Mouse (Mus musculus) ZHBTc4 (cell line): ENCODE results near the gene Omp.

Experiments used
- DNase-seq: peaks from one replicate; pipeline ENCODE4 v3.0.0-alpha.2; 2011; ENCODE audit warnings: low read depth, low spot score

Gene Omp

DNA sequence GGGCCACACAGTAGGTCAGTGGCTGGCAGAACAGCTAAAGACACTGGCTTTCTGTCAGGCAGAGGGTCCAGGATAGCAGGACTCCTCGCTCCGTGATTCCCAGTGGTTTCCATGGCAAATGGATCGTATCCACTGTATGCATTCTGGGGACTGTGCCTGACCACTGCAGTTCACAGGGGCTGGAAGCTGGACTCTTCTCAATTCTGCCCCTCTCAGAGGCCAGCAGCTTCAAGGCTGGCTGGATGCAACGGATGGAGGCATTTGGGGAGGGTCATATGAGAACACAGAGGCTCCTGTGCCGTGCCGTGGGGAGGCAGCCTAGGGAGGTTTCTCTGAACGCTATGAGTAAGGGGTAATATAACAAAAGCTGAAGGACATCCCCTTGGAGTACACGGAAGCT, 3.1 kb downstream of the Omp start:
- DNase-seq = no peak

DNA sequence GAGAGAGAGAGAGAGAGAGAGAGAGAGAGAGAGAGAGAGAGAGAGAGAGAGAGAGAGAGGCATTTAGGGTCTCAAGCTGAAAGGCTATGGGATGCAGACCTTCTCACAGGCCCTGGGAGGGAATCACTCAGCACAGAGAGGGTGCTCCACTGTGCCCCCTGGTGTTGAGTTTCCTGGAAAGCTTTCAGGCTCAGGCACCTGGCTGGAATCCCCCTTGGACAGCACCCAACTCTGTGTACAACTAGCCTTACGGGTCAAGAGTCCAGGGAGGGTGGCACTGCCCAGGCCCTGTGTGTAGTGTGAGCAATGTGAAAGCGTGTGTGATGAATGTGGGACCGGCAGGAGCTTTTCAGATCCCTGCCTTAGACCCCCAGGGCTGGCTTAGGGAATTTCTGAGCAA, 4.1 kb downstream of the Omp start:
- peak; percentile 71 for DNase-seq

DNA sequence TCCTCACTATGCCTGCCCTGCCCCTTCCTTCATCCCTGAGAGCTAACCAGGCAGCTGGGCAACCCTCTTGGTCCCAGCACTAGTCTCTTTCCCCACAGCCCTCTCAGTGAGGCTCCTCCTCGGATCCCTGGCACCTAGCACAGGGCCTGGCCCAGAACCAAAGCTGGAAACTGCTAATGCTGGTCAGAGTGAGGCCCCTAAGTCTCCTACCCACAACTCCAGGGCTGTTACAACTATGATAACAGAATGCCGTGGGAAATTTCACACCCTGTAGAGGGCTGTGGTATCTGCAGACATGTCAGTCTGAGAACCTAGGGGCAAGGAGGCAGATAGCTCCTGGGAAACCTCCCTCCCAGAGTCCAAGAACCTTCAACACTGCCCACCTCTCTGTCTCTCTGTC, 4.7 kb downstream of the Omp start:
- DNase-seq = no peak

DNA sequence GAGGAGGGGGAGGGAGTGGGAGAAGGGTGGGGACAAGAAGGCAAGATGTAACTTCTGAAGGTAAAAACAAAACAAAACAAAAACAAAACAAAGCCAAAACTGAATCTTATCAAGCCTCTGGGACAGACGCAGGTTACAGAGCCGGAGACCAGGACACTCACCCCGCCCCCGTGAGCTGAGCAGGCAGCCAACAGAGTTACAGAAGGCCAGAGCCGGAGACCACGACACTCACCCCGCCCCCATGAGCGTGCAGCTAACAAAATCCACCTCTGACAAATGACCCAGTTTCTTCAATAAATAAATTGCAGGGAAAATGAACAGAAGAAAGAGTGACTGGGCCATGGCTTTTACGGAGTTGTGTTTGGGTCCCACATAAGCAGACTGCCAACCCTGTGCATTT, 6.1 kb downstream of the Omp start:
- no peak for DNase-seq

DNA sequence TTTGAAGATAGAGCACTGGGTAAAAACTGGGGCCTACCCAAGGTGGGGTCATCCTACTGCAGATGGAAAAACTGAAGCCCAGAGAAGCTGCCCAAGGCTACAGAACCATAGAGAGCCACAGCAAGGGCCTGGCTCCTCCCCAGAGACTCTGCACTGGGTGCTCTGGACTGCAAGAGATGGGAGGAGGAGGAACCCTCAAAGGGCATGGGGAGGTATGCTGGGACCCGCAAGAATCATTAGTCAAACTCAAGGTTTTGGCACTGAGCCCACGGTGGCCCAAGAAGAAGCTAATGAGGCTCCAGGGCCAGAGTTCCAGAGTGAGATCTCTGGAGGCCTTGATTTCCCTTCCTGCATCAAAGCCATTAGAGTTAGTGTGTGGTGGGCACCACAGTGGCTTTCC, 7.3 kb downstream of the Omp start:
- DNase-seq = no peak

DNA sequence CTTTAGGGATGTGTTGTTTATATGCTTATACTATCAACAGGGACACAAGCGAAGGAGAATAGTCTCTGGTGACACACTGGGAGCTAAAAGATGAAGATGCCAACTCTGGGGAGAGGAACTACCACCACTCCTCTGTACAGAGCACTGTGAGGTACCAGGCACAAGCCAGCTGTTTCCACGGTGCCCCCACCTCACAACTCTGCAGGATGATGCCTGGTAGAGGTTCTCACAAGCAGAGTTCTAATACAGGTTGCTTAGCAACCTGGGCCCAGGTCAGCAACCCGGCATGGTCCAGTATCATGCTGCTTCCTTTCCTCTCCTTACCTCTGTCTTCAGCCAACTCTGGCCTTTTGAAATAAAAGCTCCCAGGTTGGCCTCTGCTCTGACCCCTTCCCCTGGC, 7.7 kb downstream of the Omp start:
- no peak for DNase-seq

DNA sequence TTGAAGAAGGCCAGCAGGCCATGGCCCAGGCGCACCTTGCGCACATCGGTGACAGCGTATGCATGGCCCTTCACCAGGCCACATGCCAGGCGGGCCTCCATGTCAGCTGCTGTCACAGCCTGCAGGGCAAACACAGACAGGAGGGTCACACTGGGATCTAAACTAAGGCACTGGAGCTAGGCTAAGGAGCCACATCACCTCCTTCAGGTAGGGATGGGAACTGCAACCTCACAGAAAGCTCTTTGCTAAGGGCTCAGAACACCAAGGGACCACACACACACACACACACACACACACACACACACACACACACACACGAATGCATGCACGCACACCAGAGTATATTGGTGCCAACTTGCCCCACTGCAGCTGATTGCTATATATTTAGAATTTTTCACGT, 13.6 kb downstream of the Omp start:
- DNase-seq = peak; percentile 70

DNA sequence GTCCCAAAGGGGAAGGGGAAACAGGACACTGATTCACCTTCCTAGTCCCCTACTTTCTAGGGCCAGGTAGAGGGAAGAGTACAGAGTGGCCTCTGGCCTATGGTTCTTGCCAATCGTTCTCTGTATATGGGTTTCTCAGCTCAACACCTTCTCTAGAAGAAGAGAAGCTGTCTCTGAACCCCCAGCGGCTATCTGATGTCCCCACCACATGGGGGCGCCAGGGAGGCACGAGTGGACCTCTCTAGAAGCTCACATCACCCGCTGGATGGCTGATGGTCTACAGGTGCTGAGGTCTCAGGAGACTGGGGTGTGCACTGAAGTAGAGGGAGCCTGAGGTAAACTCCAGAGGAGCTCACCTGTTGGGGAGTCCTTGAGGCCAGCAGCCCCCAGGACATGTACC, 19.8 kb downstream of the Omp start:
- peak; percentile 73 for DNase-seq

DNA sequence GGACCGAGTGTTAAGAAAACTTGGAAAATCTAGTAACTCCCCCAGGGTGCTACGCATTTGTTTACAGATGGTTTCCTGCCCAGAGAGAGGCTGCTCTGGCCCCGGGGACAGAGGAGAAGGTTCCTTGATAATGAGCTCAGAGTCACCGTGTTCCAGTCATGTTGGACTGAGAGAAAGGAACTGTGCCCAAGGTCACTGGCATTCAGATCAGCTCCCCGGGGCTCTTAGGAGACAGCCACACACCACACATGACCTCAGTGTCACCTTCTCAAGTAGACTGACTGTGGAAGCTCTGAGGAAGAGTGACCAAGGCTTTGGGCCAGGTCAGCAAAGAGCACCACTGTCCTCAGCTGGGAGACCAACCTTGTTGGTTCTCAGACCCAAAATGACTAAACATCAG, 20.6 kb downstream of the Omp start:
- no peak for DNase-seq

DNA sequence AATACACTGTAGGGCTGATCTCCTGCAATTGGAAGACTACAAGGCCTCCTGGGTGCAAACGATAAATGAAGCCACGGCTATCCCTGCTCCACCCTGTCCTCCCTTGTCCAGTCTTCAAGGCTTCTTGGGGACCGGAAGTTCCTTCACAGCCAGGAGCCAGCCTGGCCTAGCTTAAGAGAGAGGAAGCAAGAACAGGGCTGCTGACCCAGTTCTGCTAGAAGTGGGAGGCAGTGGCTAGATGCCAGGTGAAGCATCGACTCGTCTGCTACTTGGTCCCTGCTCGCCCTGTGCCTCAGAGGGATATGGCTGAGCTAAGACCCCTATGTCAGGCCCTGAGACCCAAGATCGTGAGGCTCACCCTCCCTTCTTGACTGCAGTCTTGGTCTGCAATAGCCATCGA, 23.6 kb downstream of the Omp start:
- DNase-seq = no peak

DNA sequence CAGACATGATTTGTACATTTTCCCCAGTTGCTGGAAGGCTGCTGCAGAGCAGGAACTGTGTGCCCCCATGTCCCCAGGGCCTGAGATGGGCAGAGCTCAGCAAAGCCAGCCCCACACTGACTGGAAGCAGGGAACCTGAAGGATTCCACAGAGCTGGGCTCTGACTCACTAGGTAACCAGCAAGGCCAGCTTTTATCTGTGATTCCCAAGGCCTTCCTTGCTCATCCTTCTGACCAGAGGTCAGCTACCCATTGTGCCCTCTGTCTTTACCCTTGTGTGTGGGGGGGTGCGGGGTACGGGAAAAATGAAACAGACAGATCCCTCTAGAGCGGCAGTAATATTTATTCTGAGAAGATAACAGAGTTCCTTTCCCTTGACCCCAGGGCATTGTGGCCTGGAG, 24.1 kb downstream of the Omp start:
- no peak for DNase-seq

DNA sequence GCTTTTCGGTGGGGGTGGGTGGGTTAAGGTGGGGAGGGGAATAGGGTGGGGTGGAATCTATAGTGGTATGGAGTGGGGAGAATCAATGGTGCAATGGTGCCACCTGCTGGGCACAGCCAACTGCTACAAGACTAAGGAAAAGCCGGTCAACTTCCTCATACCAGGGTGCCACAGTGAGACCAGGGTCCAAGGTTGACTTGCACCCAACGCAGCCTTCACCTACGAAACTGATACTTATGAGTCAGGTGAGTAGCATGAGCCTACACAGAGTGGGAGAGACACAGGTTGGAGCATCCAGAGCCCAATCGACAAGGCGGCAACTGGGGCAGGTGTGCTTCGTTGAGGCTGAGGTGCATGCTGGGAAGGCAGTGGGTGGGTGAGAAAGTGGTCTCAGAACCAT, 25.0 kb downstream of the Omp start:
- DNase-seq = peak; percentile 78

DNA sequence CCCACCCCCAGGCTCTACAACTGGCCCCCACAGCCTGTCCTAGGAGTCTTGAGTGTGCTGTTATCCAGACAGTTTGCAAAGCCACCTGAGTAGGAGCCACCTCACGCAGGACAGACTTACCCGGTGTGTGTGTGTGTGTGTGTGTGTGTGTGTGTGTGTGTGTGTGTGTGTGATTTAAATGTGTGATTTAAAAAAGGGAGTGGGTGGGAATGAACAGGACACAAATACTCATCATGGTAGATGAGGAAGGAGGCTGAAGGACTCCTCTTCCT, 25.4 kb downstream of the Omp start:
- DNase-seq = no peak

DNA sequence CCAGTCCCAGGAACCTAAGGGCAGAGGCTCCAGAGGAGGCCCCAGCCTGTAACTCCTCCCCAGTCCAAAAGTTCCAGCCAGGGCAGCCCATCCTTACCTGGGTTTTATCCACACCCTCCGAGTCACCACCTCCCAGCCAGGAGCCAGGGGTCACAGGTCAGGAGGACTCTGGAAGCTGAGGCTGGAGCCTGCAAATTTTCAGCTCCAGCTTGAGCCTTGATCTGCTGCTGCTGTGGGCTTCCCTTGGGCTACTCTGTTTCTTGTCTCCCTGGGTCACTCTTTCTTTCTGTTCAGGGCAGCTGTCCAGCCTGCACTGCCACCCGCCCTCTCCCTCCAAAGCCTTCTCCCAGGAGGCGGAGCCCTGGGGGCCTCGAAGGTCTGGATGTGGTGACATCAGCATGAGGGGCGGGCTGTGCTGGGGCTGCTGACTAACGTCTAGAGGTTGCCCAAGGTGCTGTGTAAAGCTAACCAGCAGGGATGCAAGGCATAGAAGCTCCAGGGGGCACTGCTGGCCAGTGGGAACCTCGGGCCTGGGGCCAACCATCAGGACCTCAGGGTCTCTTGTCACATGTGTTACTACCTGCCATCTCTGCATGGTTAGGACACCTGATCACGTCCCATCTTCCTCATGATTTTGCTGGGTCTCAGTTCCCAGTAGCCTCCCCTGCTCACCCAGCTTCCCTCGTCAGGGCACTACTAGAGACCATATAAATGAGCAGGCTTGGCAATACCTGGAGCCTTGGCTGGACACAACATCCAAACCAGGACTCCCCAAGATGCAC, 25.9 kb downstream of the Omp start, which contains the start of gene Myo7a:
TSS of gene Myo7a (minus strand) at position 346 of the 782 bp plus-strand sequence.
- DNase-seq = peak; percentile 41

DNA sequence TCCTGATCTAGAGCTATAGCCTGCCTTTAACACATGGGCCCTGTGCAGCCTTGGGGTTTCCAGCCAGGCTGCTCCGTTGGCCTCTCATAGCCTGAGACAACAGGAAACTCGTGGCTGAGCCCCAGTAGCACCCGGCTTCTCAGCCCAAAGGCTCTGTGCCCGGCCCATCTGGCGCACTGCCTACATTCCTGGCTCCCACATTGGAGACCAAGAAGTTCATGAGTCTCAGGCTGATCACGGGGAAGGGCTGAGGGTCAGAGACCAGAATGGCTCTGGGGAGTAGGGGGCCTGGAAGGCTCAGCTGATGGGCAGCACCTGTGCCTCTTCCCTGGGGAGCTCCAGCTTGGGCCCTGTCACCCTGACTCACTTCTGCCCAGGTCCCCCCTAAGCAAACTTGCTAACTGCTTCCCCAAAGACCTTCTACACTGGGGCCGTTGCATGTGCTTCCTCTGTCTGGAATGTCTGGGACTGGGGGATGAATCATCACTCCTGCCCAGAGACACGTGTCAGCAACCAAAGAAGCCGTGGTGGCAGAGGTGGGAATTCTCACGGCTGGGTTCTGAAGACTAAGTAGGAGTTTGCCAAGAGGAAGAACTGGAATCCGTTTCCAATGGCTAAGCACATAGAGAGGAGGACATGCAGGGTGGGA, 28.2 kb downstream of the Omp start:
- DNase-seq = no peak

DNA sequence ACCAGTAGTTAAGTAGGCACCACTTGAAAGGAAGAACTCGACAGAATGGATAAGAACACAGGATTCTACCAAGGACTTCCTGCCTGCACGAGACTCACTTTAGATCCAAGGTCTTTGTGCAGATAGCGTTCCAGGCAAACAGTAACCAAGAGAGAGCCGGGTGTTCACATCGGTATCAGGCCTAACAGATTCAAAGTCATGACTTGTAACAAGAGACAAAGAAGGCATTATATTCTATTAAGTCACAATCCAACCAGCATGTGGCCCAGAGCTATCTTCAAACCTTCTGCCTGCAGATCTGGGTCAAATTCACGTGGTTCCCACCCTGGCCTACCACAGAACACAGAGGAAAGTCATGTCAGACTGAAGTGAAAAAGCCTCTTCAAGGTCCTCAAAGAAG, 30.6 kb downstream of the Omp start:
- no peak for DNase-seq

DNA sequence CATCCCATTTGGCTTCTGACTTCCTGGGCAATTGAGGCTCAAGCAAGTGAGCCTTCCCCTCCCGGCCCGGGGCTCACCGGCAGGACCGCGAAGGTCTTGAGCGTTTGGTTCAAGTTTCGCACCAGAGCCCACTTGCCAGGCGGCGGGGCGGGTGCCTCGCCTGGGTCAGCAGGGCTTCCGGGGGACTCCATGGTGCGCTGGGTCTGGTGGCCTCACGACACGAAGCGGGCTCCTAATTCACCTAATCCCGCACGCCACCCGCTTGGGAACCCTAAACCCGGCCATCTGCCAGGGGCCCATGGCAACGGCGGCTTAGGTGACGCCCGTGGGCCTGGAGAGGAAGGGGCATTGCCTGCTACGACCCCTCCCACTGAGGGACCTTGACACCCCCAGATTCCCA, 34.1 kb downstream of the Omp start:
- DNase-seq = peak; percentile 35

DNA sequence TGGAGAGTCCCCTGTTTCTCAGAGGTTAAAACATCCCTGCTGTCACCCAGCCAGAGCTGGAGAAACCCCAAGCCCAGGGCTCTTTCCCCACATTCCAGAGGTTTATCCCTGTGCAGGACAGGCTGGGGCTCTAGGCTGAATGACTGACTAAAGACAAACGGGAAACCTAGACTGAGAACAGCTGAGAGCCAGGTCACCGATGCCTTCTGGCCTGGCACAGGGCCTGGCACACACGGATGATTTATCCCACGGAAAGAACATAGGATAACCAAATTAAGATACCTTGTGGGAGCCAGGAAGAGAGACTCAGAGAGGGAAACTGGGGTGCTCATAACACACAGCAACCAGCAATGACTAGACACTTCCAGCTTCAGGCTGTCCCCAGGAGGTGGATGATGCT, 35.5 kb downstream of the Omp start:
- no peak for DNase-seq

DNA sequence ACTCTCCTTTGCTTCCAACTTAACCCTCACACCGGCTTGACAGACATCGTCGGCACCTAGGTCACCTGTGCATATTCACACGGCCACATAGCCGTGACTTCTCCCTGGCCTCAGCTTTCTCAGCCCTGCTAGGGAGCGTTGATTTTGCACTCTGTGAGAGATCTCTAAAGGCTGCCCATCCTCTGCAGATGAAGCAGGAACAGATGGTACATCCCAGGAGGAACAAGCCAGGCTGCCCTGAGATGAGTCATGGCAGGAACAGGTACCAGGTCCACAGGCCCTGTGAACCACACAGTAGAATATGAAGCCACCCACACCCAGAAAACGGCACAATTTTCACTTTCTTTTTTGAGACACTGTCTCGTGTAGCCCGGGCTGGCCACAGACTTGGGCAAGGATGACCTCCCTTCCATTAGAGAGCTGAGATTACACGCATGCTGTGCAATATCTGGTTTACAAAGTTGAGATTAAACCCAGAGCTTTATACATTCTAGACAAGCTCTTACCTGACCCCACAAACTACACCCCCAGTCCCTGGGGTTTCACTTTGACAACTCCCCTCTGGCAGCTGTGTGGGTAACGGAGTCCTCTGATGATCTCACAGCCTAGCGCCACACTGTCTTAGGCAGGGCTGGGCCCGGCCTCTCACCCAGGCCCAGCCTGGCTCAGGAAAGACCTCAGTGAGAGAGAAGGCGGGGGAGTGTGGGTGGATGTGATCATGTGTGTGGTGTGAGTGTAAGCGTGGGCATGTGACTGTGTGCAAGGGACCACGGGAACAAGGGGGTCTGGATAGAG, 36.5 kb downstream of the Omp start:
- no peak for DNase-seq

DNA sequence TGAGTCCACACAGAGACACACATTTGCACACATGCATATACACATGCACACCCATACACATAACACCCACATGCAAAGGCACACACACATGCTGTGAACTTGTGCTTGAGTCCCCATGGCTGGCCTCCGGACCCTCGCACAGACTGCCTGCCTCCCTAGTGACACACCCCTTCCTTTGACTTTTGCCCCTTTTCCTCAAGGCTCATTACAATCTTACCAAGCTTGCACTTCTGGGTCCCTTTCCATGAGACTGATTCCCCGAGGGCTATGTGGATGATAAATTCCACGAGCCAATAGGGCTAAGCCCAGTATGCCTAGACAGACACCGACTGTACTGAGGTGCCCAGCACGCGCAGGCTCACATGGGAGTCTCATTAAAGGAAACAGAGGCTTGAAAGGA, 39.0 kb downstream of the Omp start:
- no peak for DNase-seq

DNA sequence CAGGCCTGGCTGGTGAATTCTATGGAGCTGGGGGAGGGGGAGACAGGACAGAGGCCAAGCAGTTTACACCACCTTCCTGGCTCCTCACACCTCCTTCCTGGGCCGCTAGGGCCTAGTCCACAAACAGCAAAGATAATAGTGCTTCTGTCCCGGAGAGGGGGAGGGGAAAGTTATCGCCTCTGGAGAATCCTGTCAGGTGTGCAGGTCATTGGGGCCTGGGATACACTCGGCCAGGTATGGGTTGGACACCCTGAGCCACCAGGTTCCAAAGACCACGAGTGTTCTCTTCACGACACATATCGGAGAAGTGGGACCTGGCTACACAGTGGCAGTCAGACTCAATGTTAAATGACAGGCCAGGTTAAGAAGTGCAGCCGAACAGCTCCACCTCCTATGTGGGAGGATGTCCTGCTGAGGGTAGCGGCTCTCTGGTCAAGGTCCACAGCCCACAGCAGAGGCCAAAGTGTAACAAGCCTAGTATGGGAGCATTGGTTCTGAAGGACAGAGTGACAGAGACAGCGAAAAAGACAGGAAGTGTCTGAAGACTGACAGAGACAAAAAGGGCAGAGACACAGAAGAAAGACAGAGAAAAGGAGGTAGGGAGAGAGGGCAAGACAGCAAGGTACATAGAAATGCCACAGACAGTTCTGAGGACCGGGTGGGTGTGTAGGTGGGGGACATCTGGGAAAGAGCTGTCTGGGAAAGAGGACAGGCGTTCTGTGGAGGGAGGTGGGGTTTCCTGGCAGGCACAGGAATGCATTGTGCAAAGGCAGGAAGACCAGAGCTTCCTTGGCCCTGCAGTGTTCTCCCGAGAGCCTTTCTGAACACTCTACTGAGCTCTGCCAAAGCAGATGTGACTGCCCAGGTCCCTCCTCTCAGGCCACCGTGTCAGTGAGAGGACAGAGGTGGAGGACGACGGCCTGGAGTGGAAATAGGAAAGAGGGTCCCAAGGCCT, 40.5 kb downstream of the Omp start:
- no peak for DNase-seq

DNA sequence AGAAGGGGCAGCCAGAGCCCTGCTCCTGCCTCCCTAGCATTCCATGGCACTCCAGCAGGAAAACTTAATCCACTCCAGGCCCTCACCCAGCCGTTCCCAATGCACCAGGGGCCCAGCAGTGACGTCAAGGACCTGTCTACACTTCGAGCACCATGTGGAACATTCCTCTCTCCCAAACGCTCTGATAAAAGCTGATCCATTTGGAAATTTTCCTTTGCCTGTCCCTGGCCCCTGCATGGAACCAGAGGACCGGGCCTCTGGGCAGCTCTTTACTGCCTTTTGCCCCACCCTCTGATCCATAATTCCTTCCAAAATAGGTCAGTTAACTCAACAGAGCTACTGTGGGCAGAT, 41.4 kb downstream of the Omp start:
- DNase-seq = no peak
